Mouse (Mus musculus): ENCODE data around the gene Itpa. TPM values are rescaled to one million over a fixed set of nuclear protein-coding genes. Genes with fewer than 3 reads are reported as not detected.
A peak's percentile ranks its signal among the peaks of the same experiment; 100 is the strongest.

Gene Itpa
- polyA plus RNA-seq, 1 experiment from 2014 or later, result 81.0 TPM

DNA sequence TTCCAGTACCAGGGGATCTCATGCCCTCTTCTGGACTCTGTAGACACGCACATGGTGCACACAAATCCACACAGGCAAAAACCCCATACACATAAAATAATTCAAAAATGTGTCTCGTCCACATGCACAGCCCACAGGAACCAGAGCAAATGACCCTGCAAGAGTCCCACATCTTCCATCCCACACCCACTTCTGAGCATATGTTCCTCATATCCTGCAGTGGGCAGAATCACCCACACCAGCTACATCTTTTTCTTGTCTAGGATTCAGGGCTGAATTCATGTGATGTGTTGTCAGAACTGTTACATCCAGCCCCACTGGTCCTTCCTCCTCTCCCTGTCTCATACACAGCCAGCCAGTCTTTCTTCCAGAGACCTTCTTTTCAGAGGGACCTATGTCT is 14.1 kb upstream of the Itpa start:
- Histone ChIP-seq H3K9ac (ENCODE audit: low read depth, low read length) (no peak overlapping the region), H3K4me1 (ENCODE audit: control insufficient read depth, insufficient read depth, low read length) (no peaks in the 10 kb centered on the region), H3K27ac (ENCODE audit: low read length) (no peak overlapping the region), H3K9me3 (ENCODE audit: control insufficient read depth, low read length) (no peaks in the 10 kb centered on the region), H3K36me3 (ENCODE audit: control insufficient read depth, insufficient read depth, low read length) (peaks cover 10% of the 10 kb centered on the region), H3K4me3 (ENCODE audit: low read length) (no peak overlapping the region), H3K4me2 (ENCODE audit: low read depth, low read length) (no peak overlapping the region), H3K27me3 (replicated peaks; ENCODE audit: control insufficient read depth, insufficient read depth, low read length) (no peaks in the 10 kb centered on the region)
- ATAC-seq, result no peak
- 90% methylated on average over 2 of the region's 2 CpGs for WGBS

DNA sequence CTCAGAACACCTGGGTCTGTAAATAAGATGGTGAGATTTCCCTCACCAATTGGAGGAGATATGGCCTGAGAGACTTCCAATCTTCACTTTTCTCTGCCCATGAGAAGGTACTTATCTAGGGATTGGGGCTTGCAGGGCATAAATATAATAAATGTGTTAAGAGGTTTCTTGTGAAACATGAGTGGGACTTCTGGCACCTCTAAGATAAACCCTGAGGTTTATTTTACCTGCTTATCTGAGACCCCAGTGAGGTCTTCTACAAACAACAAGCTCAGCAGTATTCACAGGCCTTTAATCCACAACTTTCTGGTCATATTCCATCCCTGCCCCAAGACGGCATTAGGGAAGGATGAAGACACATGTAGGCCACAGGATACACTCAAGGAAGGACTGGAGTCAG is 13.7 kb upstream of the Itpa start:
- 80% methylated on average over 1 of the region's 1 CpGs for WGBS
- ATAC-seq, result no peak
- H3K4me2 ChIP-seq (ENCODE audit: low read depth, low read length), result no peak overlapping the region
- no peaks in the 10 kb centered on the region for H3K27me3 ChIP-seq (replicated peaks; ENCODE audit: control insufficient read depth, insufficient read depth, low read length)
- H3K36me3 ChIP-seq (ENCODE audit: control insufficient read depth, insufficient read depth, low read length), result peaks cover 14% of the 10 kb centered on the region
- H3K27ac ChIP-seq (ENCODE audit: low read length), result no peak overlapping the region
- no peaks in the 10 kb centered on the region for H3K4me1 ChIP-seq (ENCODE audit: control insufficient read depth, insufficient read depth, low read length)
- H3K9ac ChIP-seq (ENCODE audit: low read depth, low read length), result no peak overlapping the region
- H3K4me3 ChIP-seq (ENCODE audit: low read length), result no peak overlapping the region
- H3K9me3 ChIP-seq (ENCODE audit: control insufficient read depth, low read length), result no peaks in the 10 kb centered on the region

DNA sequence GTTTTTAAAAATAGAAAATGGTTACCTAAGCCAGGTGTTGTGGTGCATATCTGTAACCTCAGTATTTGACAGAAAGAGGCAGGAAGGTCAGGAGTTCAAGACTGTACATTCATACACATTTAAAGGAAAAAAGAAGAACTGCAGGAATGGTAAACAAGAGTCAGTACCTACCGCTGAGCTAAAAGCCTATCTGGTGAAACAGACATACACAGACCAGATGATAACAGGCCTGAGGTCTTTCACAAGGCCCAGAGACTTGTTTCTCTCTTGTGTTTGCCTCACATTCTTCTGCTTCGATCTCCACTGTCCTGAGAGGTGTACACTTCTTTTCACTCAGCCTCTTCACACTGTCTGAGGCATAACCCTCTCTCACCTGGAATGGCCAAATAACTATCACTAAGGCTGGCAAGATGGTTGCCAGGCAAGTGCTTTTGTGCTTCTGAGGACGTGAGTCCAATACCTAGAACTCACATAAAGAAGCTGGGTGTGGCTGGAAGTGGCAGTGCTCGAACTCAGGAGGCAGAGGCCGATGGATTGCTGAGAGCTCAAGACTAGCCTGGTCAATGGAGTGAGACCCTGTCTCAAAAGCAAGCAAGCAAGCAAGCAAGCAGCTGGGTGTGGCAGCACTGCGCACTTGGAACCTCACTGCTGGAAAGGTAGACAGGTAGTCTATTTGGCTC is 11.6 kb upstream of the Itpa start:
- Histone ChIP-seq H3K27ac (ENCODE audit: low read length) (no peak overlapping the region), H3K4me2 (ENCODE audit: low read depth, low read length) (no peak overlapping the region), H3K4me1 (ENCODE audit: control insufficient read depth, insufficient read depth, low read length) (no peaks in the 10 kb centered on the region), H3K36me3 (ENCODE audit: control insufficient read depth, insufficient read depth, low read length) (peaks cover 17% of the 10 kb centered on the region), H3K9me3 (ENCODE audit: control insufficient read depth, low read length) (no peaks in the 10 kb centered on the region), H3K9ac (ENCODE audit: low read depth, low read length) (no peak overlapping the region), H3K4me3 (ENCODE audit: low read length) (no peak overlapping the region), H3K27me3 (replicated peaks; ENCODE audit: control insufficient read depth, insufficient read depth, low read length) (no peaks in the 10 kb centered on the region)
- WGBS, result 87% methylated on average over 6 of the region's 6 CpGs
- ATAC-seq, result no peak

DNA sequence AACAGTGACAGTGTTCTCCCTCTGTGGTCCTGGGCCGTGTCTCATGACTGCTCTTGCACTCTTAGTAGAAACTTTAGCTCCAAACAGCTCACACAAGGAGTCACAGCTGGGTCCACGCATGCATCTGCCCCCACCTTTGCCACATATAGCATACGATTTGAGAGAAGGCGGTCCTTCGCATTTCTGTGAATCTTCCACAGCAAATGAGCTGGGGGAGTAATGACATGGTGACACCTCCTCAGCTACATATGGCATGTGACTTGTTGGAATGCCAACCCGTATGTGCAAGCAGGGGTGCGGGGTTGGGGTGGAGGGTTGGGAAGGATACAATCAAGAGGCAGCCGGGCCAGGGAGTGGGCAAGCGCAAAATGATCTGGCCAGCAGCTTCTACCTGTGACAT is 10.9 kb upstream of the Itpa start:
- Histone ChIP-seq H3K9ac (ENCODE audit: low read depth, low read length) (no peak overlapping the region), H3K4me3 (ENCODE audit: low read length) (no peak overlapping the region), H3K4me2 (ENCODE audit: low read depth, low read length) (no peak overlapping the region), H3K27ac (ENCODE audit: low read length) (no peak overlapping the region), H3K27me3 (replicated peaks; ENCODE audit: control insufficient read depth, insufficient read depth, low read length) (no peaks in the 10 kb centered on the region), H3K36me3 (ENCODE audit: control insufficient read depth, insufficient read depth, low read length) (peaks cover 17% of the 10 kb centered on the region), H3K4me1 (ENCODE audit: control insufficient read depth, insufficient read depth, low read length) (no peaks in the 10 kb centered on the region), H3K9me3 (ENCODE audit: control insufficient read depth, low read length) (no peaks in the 10 kb centered on the region)
- no peak for ATAC-seq
- 94% methylated on average over 9 of the region's 9 CpGs for WGBS

DNA sequence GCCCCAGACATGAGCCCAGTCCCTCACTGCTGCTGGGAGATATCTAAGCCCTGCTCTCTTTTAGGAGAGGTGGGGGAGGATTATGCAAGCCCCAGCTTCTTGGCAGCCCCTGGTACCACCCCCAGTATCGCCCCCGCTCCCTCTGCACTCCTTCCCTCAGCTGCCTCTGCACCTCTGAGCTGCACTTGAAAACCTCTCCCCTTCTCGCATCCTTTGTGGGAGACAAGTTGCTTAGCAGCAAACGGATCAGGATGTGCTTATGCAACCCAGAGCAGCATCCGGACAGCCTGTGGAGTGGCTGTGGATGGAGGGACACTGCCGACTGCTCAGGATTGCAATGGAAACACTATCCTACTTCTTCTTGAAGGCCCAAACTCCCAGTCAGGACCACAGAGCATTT is 9.9 kb upstream of the Itpa start:
- peaks cover 17% of the 10 kb centered on the region for H3K36me3 ChIP-seq (ENCODE audit: control insufficient read depth, insufficient read depth, low read length)
- no peak overlapping the region for H3K4me2 ChIP-seq (ENCODE audit: low read depth, low read length)
- ATAC-seq, result no peak
- H3K9ac ChIP-seq (ENCODE audit: low read depth, low read length), result no peak overlapping the region
- H3K27me3 ChIP-seq (replicated peaks; ENCODE audit: control insufficient read depth, insufficient read depth, low read length), result no peaks in the 10 kb centered on the region
- no peak overlapping the region for H3K4me3 ChIP-seq (ENCODE audit: low read length)
- no peaks in the 10 kb centered on the region for H3K9me3 ChIP-seq (ENCODE audit: control insufficient read depth, low read length)
- 83% methylated on average over 6 of the region's 6 CpGs for WGBS
- H3K27ac ChIP-seq (ENCODE audit: low read length), result no peak overlapping the region
- no peaks in the 10 kb centered on the region for H3K4me1 ChIP-seq (ENCODE audit: control insufficient read depth, insufficient read depth, low read length)

DNA sequence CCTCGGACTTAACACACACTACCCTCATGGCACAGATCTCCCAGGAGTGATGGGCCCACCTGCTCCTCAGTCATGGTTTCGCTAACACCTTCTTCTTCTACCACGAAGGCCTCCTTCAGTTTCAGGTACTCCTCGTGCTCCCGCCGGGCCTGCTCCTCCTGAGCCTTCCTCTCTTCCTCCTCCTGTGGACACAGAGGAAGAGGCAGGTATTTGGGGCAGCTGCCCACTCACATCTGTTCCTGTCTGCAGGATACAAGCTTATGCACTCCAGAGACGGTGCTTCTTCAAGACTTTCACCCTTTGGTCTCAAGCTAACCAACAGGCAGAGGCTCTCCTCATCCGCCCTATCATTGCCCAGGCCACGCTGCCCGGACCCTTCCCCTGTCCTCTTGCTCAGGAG is 8.9 kb upstream of the Itpa start:
- no peak for ATAC-seq
- WGBS, result 93% methylated on average over 10 of the region's 10 CpGs
- H3K36me3 ChIP-seq (ENCODE audit: control insufficient read depth, insufficient read depth, low read length), result peaks cover 17% of the 10 kb centered on the region

DNA sequence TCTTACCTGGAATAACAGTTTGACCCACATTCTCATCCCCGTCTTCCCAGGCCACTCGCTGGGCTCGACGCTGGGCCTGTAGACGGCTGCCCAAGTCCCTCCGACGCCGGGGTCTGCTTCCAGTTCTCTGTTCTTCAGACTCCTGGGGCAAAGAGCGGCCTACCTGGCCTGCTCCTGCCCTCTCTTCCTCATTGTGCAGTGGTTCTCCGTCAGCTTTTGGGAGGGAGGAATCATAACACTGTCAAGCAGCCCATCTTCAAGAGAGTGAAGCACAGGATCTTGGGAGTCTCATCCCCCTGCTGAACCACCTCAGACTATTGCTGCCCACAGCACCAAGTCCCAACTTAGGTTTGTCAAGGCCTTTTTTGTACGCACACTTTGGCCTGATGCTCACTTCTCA is 4.1 kb upstream of the Itpa start:
- Histone ChIP-seq H3K4me3 (ENCODE audit: low read length) (no peak overlapping the region), H3K9ac (ENCODE audit: low read depth, low read length) (peak overlapping the region; percentile 93), H3K27me3 (replicated peaks; ENCODE audit: control insufficient read depth, insufficient read depth, low read length) (no peaks in the 10 kb centered on the region), H3K4me2 (ENCODE audit: low read depth, low read length) (peak overlapping the region; percentile 58), H3K27ac (ENCODE audit: low read length) (no peak overlapping the region), H3K4me1 (ENCODE audit: control insufficient read depth, insufficient read depth, low read length) (peaks cover 20% of the 10 kb centered on the region), H3K9me3 (ENCODE audit: control insufficient read depth, low read length) (no peaks in the 10 kb centered on the region), H3K36me3 (ENCODE audit: control insufficient read depth, insufficient read depth, low read length) (peaks cover 6% of the 10 kb centered on the region; the same call in 1 of the 2 replicates)
- 92% methylated on average over 11 of the region's 11 CpGs for WGBS
- no peak for ATAC-seq

More for the DNA sequence above, 8.9 kb upstream of the Itpa start:
- H3K9me3 ChIP-seq (ENCODE audit: control insufficient read depth, low read length), result no peaks in the 10 kb centered on the region
- no peaks in the 10 kb centered on the region for H3K27me3 ChIP-seq (replicated peaks; ENCODE audit: control insufficient read depth, insufficient read depth, low read length)
- H3K4me2 ChIP-seq (ENCODE audit: low read depth, low read length), result no peak overlapping the region
- no peak overlapping the region for H3K9ac ChIP-seq (ENCODE audit: low read depth, low read length)
- no peak overlapping the region for H3K4me3 ChIP-seq (ENCODE audit: low read length)
- no peak overlapping the region for H3K27ac ChIP-seq (ENCODE audit: low read length)
- H3K4me1 ChIP-seq (ENCODE audit: control insufficient read depth, insufficient read depth, low read length), result peaks cover 7% of the 10 kb centered on the region

DNA sequence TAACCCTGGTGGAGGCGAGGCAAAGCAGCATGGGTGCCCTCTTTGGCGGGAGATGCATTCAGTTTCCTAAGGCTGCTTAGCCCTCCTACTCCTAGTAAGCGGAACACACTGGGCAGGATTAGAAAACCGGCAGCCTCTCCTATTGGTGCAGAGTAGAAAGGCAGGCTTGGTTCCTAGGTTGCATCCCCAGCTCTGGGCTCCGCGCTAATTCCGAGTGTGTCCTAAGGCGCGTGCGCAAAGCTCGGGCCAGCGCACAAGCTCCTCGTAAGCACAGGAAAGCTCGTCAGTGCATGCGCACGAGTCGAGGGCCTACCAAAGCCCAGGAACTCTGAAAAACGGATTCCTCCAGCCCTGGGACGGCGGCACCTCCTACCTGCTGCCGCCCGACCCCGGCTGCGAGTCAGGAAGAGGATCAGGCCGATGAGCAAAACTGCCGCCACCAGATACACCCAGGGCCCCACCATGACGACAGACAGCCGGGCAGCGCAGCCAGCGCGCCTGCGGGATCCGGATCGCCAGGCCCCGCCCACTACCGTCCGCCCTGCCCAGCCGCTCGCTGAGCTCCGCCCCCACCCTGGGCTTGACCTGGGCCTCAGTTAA is 3.2 kb upstream of the Itpa start, which contains the start of gene Ddrgk1:
Ddrgk1 (minus strand) TSS at position 558 of the 600 bp plus-strand sequence.
- no peaks in the 10 kb centered on the region; the same call in 1 of the 2 replicates for H3K36me3 ChIP-seq (ENCODE audit: control insufficient read depth, insufficient read depth, low read length)
- WGBS, result under 1% methylated on average over 40 of the region's 40 CpGs
- no peaks in the 10 kb centered on the region for H3K9me3 ChIP-seq (ENCODE audit: control insufficient read depth, low read length)
- H3K4me1 ChIP-seq (ENCODE audit: control insufficient read depth, insufficient read depth, low read length), result peaks cover 23% of the 10 kb centered on the region
- peak; percentile 97 for ATAC-seq
- no peaks in the 10 kb centered on the region for H3K27me3 ChIP-seq (replicated peaks; ENCODE audit: control insufficient read depth, insufficient read depth, low read length)
- peak within 1 kb of the TSS; percentile 58 for H3K4me2 ChIP-seq (ENCODE audit: low read depth, low read length)
- H3K27ac ChIP-seq (ENCODE audit: low read length), result peak within 1 kb of the TSS; percentile 99
- H3K9ac ChIP-seq (ENCODE audit: low read depth, low read length), result peak within 1 kb of the TSS; percentile 93
- H3K4me3 ChIP-seq (ENCODE audit: low read length), result peak within 1 kb of the TSS; percentile 70

DNA sequence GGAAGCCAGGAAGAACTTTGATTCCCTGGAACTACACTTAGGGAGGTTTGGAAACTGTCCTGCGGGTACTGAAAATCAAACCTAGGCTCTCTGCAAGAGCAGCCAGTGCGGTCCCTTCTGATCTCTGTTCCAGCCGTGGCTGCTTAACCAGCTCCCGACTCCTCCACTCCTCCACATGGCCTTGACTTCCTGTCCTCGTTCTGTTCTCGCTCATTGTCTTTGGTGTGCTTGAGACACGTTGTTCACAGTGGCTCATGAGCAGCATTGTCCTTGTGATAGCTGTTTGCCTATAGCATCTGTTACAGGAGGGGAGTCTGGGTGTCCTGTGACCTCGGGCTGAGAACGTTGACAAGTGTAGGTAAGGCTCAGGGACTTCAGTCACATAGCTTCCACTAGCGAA is 9.8 kb downstream of the Itpa start:
- 85% methylated on average over 10 of the region's 10 CpGs for WGBS
- no peak for ATAC-seq
- no peaks in the 10 kb centered on the region for H3K27me3 ChIP-seq (replicated peaks; ENCODE audit: control insufficient read depth, insufficient read depth, low read length)

More for the DNA sequence above, 9.8 kb downstream of the Itpa start:
- Histone ChIP-seq H3K9me3 (ENCODE audit: control insufficient read depth, low read length) (no peaks in the 10 kb centered on the region), H3K9ac (ENCODE audit: low read depth, low read length) (no peak overlapping the region), H3K4me2 (ENCODE audit: low read depth, low read length) (no peak overlapping the region), H3K4me3 (ENCODE audit: low read length) (no peak overlapping the region), H3K4me1 (ENCODE audit: control insufficient read depth, insufficient read depth, low read length) (no peaks in the 10 kb centered on the region), H3K27ac (ENCODE audit: low read length) (no peak overlapping the region), H3K36me3 (ENCODE audit: control insufficient read depth, insufficient read depth, low read length) (peaks cover 34% of the 10 kb centered on the region)
